Mouse (Mus musculus): Measurements from ENCODE around the gene Snn.

Snn gene

GRCm38 (mm10) chr16:11086856-11087588, 26.3 kb downstream of the Snn start:
- DNase-seq: no peak

DNA sequence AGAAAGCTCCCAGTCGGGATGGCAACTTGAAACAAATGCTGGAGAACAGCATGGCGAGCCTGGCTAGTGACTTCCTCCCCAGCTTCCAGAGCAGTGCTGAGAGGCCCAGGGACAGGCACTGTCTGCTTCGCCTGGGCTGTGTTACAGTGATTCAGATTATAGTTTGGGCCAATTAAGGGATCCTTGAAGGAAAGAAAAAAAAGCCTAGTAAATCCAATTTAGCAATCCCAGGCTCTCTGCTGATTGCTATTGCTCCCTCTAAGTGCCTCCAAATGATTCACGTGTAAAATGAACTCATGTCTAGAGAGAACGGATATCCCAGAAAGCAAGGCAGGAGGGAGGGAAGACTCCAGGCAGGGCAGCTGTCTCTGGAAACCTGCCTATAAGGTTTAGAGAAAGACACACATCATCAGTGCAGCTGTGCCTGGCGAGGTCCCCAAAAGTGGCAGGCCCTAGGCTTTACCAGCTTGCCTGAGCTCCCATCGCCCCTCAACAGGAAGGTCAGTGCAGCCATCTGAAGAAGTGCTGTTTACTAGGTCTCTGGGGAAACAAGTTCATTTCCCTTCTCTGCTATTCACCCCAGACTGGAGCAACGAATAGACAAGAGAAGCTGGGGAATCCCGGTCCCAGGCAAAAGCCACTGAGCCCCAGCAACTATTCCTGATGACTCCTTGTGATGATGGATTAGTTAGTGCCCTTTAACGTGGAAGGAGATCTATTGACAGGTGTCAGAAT, 30.3 kb downstream of the Snn start:
- no peak for DNase-seq

DNA sequence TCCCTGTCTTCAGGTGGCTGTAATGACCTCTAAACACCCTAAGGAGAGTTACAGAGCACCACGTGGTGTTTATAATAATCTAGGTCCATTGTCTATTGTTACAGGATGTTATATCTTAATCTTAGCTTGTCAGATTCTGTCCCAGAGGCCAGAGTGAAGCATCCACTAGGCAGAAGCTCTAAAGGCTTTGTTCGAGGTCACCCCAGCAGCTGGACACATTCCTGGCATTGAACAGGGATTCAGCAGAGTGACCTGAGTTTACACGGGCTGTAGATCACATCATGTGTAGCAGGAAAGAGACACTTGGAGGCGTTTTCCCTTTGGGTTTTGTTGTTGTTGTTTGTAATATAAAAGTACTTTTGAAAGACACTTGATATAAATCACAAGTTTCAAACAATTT, 31.3 kb downstream of the Snn start:
- DNase-seq: no peak

DNA sequence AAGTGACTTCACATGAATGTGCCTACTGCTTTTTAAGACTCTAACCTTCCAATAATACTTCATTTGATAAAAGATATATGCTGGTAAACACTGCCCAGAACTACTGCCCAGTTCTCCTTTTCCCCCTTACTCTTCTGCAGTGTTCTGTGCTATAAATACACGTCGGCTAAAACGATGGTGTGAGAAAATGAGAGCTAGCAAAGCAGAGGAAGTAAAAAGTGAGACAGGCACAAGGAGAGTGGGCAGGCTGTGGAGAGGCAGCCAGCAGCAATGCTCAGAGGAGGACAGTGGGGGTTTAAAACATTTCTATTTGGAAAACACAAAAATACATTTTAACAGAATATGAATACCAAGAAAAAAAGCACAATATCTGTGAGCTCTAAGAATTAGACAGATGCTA, 31.8 kb downstream of the Snn start:
- peak; percentile 68 for DNase-seq

- DNase-seq: no peak
Observed at GRCm38 (mm10) chr16:11093717-11094386, 33.1 kb downstream of the Snn start.

- no peak for DNase-seq
Observed at GRCm38 (mm10) chr16:11097301-11097700, 36.6 kb downstream of the Snn start.

DNA sequence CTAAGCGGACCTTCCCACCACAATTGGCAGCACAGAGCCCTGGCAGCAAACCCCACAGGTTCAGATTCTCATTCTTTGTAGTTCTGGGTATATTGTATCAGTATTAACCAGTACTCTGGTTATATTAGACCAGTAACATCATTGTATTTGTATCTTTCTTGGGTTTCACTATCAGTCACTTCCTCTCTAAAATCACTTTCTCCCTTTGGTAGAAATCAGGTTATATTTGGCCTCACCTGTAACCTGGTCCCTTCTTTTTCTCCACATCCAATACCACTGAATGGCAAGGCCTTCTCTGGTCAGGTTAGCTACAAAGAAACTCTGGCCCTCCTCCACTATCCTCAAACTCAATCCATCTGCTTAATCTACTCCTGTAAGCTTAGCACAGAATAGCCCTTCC, 44.2 kb downstream of the Snn start:
- DNase-seq: no peak

- DNase-seq: no peak
Observed at GRCm38 (mm10) chr16:11109198-11109740, 48.5 kb downstream of the Snn start.

DNA sequence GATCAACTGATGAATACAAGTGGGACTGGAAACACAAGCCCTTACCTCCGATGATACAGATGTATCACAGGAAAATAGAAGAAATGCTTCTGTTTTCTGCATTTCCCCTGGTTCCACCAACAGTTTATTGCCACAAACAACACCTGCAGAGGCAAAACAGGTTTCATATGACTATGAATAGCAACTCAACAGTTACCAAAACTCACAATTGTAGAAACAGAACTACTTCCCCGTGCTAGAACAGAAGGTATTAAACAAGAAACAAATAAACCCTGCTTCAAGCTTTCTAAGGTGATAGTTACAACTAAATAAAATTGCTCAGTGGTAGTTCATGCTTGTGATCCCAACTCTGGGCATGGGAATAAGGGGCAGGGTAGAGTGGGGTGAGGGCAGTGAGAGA, 61.9 kb downstream of the Snn start:
- DNase-seq: no peak

GRCm38 (mm10) chr16:11124110-11124509, 63.4 kb downstream of the Snn start:
- no peak for DNase-seq

All from layer of hippocampus, adult 9-11 months (tissue).